Mouse (Mus musculus) spleen, adult 2 months (tissue): ENCODE results near the gene Eddm3b.

ENCODE experiments used
- CTCF ChIP-seq: fragments of 200-500 bp; IDR thresholded peaks from 2 replicates; pipeline ENCODE4 v1.5.1; 2011; ENCODE audit warnings: mild to moderate bottlenecking, inconsistent platforms; ENCODE audit not compliant: insufficient read depth, insufficient read length, insufficient replicate concordance; ENCODE audit errors: extremely low read depth
- POLR2A ChIP-seq: fragments of 200-500 bp; IDR thresholded peaks from 2 replicates; pipeline ENCODE4 v1.6.1; 2011; ENCODE audit warnings: low read depth, low read length, inconsistent platforms

DNA sequence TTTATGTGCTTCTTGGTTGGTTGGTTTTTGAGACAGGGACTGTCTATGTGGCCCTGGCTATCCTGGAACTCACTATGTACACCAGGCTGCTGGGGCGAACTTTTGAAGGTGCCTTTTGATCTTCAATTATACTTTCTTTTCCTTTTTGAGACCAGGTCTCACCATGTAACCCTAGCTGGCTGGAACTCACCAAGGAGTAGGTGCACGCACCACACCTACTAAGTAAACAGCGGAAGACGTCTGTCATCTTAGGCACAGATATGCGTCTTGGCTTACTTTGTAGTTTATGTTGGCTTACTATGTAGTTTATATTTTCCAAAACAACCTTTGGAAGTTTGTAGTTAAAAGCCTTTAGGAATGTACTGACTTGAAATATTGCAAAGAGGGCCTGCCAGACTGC, 45.3 kb upstream of the Eddm3b start:
- TF ChIP-seq POLR2A (no peak), CTCF (no peak)
